Mouse (Mus musculus) neural tube, embryonic 15.5 days (tissue): ENCODE results near the gene Gm42372. TPM values are rescaled to one million over a fixed set of nuclear protein-coding genes. Genes with fewer than 3 reads are reported as not detected.
A peak's percentile ranks its signal among the peaks of the same experiment; 100 is the strongest.

Experiments
- ATAC-seq: fragments of 200-750 bp; cut with Nextera tagmentation; 2 replicates; pipeline ENCODE4 v1.8.0; 2017; ENCODE audit warnings: mild to moderate bottlenecking, moderate TSS enrichment, moderate library complexity; ENCODE audit not compliant: low FRiP score
- H3K27ac ChIP-seq: fragments of 300-500 bp; sonication (generic); replicated peaks from 2 replicates; pipeline ENCODE4 v1.5.1; 2015; ENCODE audit warnings: mild to moderate bottlenecking, inconsistent platforms
- H3K27me3 ChIP-seq: fragments of 300-500 bp; sonication (generic); replicated peaks from 2 replicates; pipeline ENCODE4 v1.6.1; 2015; ENCODE audit warnings: inconsistent platforms
- H3K36me3 ChIP-seq: fragments of 300-500 bp; sonication (generic); 2 replicates; pipeline ENCODE4 v1.6.1; 2015; ENCODE audit warnings: inconsistent platforms
- H3K4me1 ChIP-seq: fragments of 300-500 bp; sonication (generic); 2 replicates; pipeline ENCODE4 v1.6.1; 2015; ENCODE audit warnings: inconsistent platforms
- H3K4me2 ChIP-seq: fragments of 300-500 bp; sonication (generic); 2 replicates; pipeline ENCODE4 v1.6.1; 2015; ENCODE audit warnings: inconsistent platforms, mild to moderate bottlenecking, moderate library complexity
- H3K4me3 ChIP-seq: fragments of 300-500 bp; sonication (generic); replicated peaks from 2 replicates; pipeline ENCODE4 v1.5.1; 2015; ENCODE audit warnings: mild to moderate bottlenecking, inconsistent platforms
- H3K9ac ChIP-seq: fragments of 300-500 bp; sonication (generic); replicated peaks from 2 replicates; pipeline ENCODE4 v1.6.1; 2015; ENCODE audit warnings: mild to moderate bottlenecking, inconsistent platforms
- H3K9me3 ChIP-seq: fragments of 300-500 bp; sonication (generic); replicated peaks from 2 replicates; pipeline ENCODE4 v1.6.1; 2016; ENCODE audit warnings: inconsistent platforms
- WGBS: fragments of 180-500 bp; shearing (Covaris S2); methylation state at CpG from one replicate; pipeline ENCODE4 v1.1.7; 2015; ENCODE audit warnings: mixed read lengths; 5-methylcytosine and 5-hydroxymethylcytosine counted together
- polyA plus RNA-seq: library from polyadenylated mRNA; unstranded; fragments of >200 nt; fragmentation: Nextera tagmentation; extraction: Ambion mirVana; gene quantifications from 2 replicates; pipeline ENCODE4 v1.2.1, GENCODE M21; 2015

Gm42372 gene
- polyA plus RNA-seq, 1 experiment from 2014 or later: 6.4 TPM

GRCm38 (mm10) chr7:16993651-16994399, 10.9 kb downstream of the Gm42372 start:
- Histone ChIP-seq H3K9me3 (no peaks in the 10 kb centered on the region), H3K27me3 (0 out of 2 replicates have a peak, but pooled peaks cover 3% of the 10 kb centered on the region), H3K36me3 (no peaks in the 10 kb centered on the region), H3K4me3 (peak overlapping the region; percentile 40), H3K27ac (peak overlapping the region; percentile 67), H3K4me1 (peaks cover 48% of the 10 kb centered on the region), H3K9ac (peak overlapping the region; percentile 45), H3K4me2 (peak overlapping the region; percentile 53)
- WGBS: 8% methylated on average over 27 of the region's 27 CpGs
- ATAC-seq: peak; percentile 60

GRCm38 (mm10) chr7:16994400-16994799, 11.5 kb downstream of the Gm42372 start:
- Histone ChIP-seq H3K36me3 (no peaks in the 10 kb centered on the region), H3K4me3 (peak overlapping the region; percentile 40), H3K4me2 (peak overlapping the region; percentile 53), H3K27me3 (0 out of 2 replicates have a peak, but pooled peaks cover 3% of the 10 kb centered on the region), H3K27ac (peak overlapping the region; percentile 67), H3K9me3 (no peaks in the 10 kb centered on the region), H3K4me1 (peaks cover 50% of the 10 kb centered on the region), H3K9ac (peak overlapping the region; percentile 45)
- ATAC-seq: no peak
- WGBS: 15% methylated on average over 20 of the region's 20 CpGs

- Histone ChIP-seq H3K4me1 (peaks cover 48% of the 10 kb centered on the region), H3K36me3 (no peaks in the 10 kb centered on the region), H3K9me3 (no peaks in the 10 kb centered on the region), H3K27me3 (0 out of 2 replicates have a peak, but pooled peaks cover 3% of the 10 kb centered on the region), H3K4me3 (peak overlapping the region; percentile 40), H3K9ac (peak overlapping the region; percentile 45; the same call in 1 of the 2 replicates), H3K4me2 (peak overlapping the region; percentile 53), H3K27ac (no peak overlapping the region)
- WGBS: 85% methylated on average over 4 of the region's 4 CpGs
- no peak for ATAC-seq
Observed at GRCm38 (mm10) chr7:16995345-16995744, 12.5 kb downstream of the Gm42372 start.

- Histone ChIP-seq H3K27me3 (0 out of 2 replicates have a peak, but pooled peaks cover 3% of the 10 kb centered on the region), H3K4me2 (no peak overlapping the region), H3K36me3 (peaks cover 6% of the 10 kb centered on the region; the same call in 1 of the 2 replicates), H3K4me1 (peaks cover 33% of the 10 kb centered on the region), H3K9ac (no peak overlapping the region), H3K27ac (no peak overlapping the region), H3K9me3 (no peaks in the 10 kb centered on the region), H3K4me3 (no peak overlapping the region)
- no peak for ATAC-seq
- 76% methylated on average over 4 of the region's 4 CpGs for WGBS
Observed at GRCm38 (mm10) chr7:16999233-16999632, 16.3 kb downstream of the Gm42372 start.

- Histone ChIP-seq H3K4me3 (no peak overlapping the region), H3K4me1 (peaks cover 33% of the 10 kb centered on the region), H3K9ac (no peak overlapping the region), H3K36me3 (peaks cover 9% of the 10 kb centered on the region), H3K27ac (no peak overlapping the region), H3K9me3 (no peaks in the 10 kb centered on the region), H3K27me3 (0 out of 2 replicates have a peak, but pooled peaks cover 3% of the 10 kb centered on the region), H3K4me2 (no peak overlapping the region)
- ATAC-seq: peak; percentile 4; the same call in 1 of the 2 replicates
- 31% methylated on average over 4 of the region's 4 CpGs for WGBS
Observed at GRCm38 (mm10) chr7:16999650-17000049, 16.8 kb downstream of the Gm42372 start.

GRCm38 (mm10) chr7:17002375-17003195, 19.7 kb downstream of the Gm42372 start:
- Histone ChIP-seq H3K4me1 (peaks cover 12% of the 10 kb centered on the region; the same call in 1 of the 2 replicates), H3K27me3 (no peaks in the 10 kb centered on the region), H3K36me3 (peaks cover 38% of the 10 kb centered on the region), H3K27ac (0 out of 2 replicates have a peak overlapping the region, but pooled peaks have one; percentile 33), H3K4me3 (no peak overlapping the region), H3K4me2 (no peak overlapping the region), H3K9ac (no peak overlapping the region), H3K9me3 (no peaks in the 10 kb centered on the region)
- 18% methylated on average over 7 of the region's 7 CpGs for WGBS
- peak; percentile 74 for ATAC-seq

- no peak overlapping the region for H3K4me2 ChIP-seq
- H3K27ac ChIP-seq: 0 out of 2 replicates have a peak overlapping the region, but pooled peaks have one; percentile 2
- no peak overlapping the region for H3K9ac ChIP-seq
- H3K4me1 ChIP-seq: peaks cover 8% of the 10 kb centered on the region; the same call in 1 of the 2 replicates
- H3K4me3 ChIP-seq: no peak overlapping the region
- peaks cover 46% of the 10 kb centered on the region for H3K36me3 ChIP-seq
- 87% methylated on average over 7 of the region's 7 CpGs for WGBS
- no peak for ATAC-seq
- no peaks in the 10 kb centered on the region for H3K9me3 ChIP-seq
- H3K27me3 ChIP-seq: no peaks in the 10 kb centered on the region
Observed at GRCm38 (mm10) chr7:17003230-17003960, 20.5 kb downstream of the Gm42372 start.

GRCm38 (mm10) chr7:17004716-17005115, 21.8 kb downstream of the Gm42372 start:
- H3K4me2 ChIP-seq: no peak overlapping the region
- H3K9me3 ChIP-seq: no peaks in the 10 kb centered on the region
- H3K36me3 ChIP-seq: peaks cover 59% of the 10 kb centered on the region
- ATAC-seq: no peak
- no peak overlapping the region for H3K9ac ChIP-seq
- WGBS: 93% methylated on average over 7 of the region's 7 CpGs
- no peaks in the 10 kb centered on the region for H3K27me3 ChIP-seq
- H3K27ac ChIP-seq: 0 out of 2 replicates have a peak overlapping the region, but pooled peaks have one; percentile 13
- H3K4me1 ChIP-seq: 0 out of 2 replicates have a peak, but pooled peaks cover 4% of the 10 kb centered on the region
- H3K4me3 ChIP-seq: no peak overlapping the region

- Histone ChIP-seq H3K4me2 (no peak overlapping the region), H3K36me3 (peaks cover 84% of the 10 kb centered on the region), H3K27me3 (no peaks in the 10 kb centered on the region), H3K27ac (no peak overlapping the region), H3K9ac (no peak overlapping the region), H3K4me1 (0 out of 2 replicates have a peak, but pooled peaks cover under 1% of the 10 kb centered on the region), H3K4me3 (no peak overlapping the region), H3K9me3 (no peaks in the 10 kb centered on the region)
- no peak for ATAC-seq
- 92% methylated on average over 4 of the region's 4 CpGs for WGBS
Observed at GRCm38 (mm10) chr7:17007300-17007699, 24.4 kb downstream of the Gm42372 start.

- no peak for ATAC-seq
Observed at GRCm38 (mm10) chr7:17009326-17010009, 26.6 kb downstream of the Gm42372 start.

More at GRCm38 (mm10) chr7:17009326-17010009, 26.6 kb downstream of the Gm42372 start:
- Histone ChIP-seq H3K4me3 (no peak overlapping the region), H3K4me1 (no peaks in the 10 kb centered on the region), H3K9ac (no peak overlapping the region), H3K36me3 (peaks cover 99% of the 10 kb centered on the region), H3K27ac (no peak overlapping the region), H3K27me3 (no peaks in the 10 kb centered on the region), H3K4me2 (no peak overlapping the region), H3K9me3 (no peaks in the 10 kb centered on the region)
- WGBS: 92% methylated on average over 16 of the region's 16 CpGs
